Mouse (Mus musculus) midbrain, embryonic 12.5 days (tissue): Measurements from ENCODE around the gene Hmgcll1. TPM values are rescaled to one million over a fixed set of nuclear protein-coding genes. Genes with fewer than 3 reads are reported as not detected.

Experiments used
- ATAC-seq: fragments of 200-750 bp; cut with Nextera tagmentation; 2 replicates; pipeline ENCODE4 v1.8.0; 2017; ENCODE audit warnings: low read depth, moderate TSS enrichment, moderate library complexity; ENCODE audit not compliant: low FRiP score
- H3K27ac ChIP-seq: fragments of 300-500 bp; sonication (generic); replicated peaks from 2 replicates; pipeline ENCODE4 v1.5.1; 2016; ENCODE audit warnings: mild to moderate bottlenecking
- H3K27me3 ChIP-seq: fragments of 300-500 bp; sonication (generic); 2 replicates; pipeline ENCODE4 v1.6.1; 2016; ENCODE audit warnings: mild to moderate bottlenecking
- H3K36me3 ChIP-seq: fragments of 300-500 bp; sonication (generic); 2 replicates; pipeline ENCODE4 v1.6.1; 2016
- H3K4me1 ChIP-seq: fragments of 300-500 bp; sonication (generic); 2 replicates; pipeline ENCODE4 v1.6.1; 2016
- H3K4me2 ChIP-seq: fragments of 300-500 bp; sonication (generic); replicated peaks from 2 replicates; pipeline ENCODE4 v1.6.1; 2016; ENCODE audit warnings: mild to moderate bottlenecking, moderate library complexity
- H3K4me3 ChIP-seq: fragments of 300-500 bp; sonication (generic); 2 replicates; pipeline ENCODE4 v1.5.1; 2016; ENCODE audit warnings: mild to moderate bottlenecking
- H3K9ac ChIP-seq: fragments of 300-500 bp; sonication (generic); replicated peaks from 2 replicates; pipeline ENCODE4 v1.6.1; 2016; ENCODE audit warnings: mild to moderate bottlenecking, moderate library complexity
- H3K9me3 ChIP-seq: fragments of 300-500 bp; sonication (generic); 2 replicates; pipeline ENCODE4 v1.6.1; 2016; ENCODE audit warnings: mild to moderate bottlenecking
- WGBS: fragments of 180-500 bp; shearing (Covaris S2); methylation state at CpG from one replicate; pipeline ENCODE4 v1.1.7; 2016; 5-methylcytosine and 5-hydroxymethylcytosine counted together
- polyA plus RNA-seq: library from polyadenylated mRNA; unstranded; fragments of >200 nt; fragmentation: Nextera tagmentation; extraction: Ambion mirVana; gene quantifications from 2 replicates; pipeline ENCODE4 v1.2.1, GENCODE M21; 2016

Hmgcll1 gene
- 15.0 and 15.4 TPM in 2 replicates for polyA plus RNA-seq

DNA sequence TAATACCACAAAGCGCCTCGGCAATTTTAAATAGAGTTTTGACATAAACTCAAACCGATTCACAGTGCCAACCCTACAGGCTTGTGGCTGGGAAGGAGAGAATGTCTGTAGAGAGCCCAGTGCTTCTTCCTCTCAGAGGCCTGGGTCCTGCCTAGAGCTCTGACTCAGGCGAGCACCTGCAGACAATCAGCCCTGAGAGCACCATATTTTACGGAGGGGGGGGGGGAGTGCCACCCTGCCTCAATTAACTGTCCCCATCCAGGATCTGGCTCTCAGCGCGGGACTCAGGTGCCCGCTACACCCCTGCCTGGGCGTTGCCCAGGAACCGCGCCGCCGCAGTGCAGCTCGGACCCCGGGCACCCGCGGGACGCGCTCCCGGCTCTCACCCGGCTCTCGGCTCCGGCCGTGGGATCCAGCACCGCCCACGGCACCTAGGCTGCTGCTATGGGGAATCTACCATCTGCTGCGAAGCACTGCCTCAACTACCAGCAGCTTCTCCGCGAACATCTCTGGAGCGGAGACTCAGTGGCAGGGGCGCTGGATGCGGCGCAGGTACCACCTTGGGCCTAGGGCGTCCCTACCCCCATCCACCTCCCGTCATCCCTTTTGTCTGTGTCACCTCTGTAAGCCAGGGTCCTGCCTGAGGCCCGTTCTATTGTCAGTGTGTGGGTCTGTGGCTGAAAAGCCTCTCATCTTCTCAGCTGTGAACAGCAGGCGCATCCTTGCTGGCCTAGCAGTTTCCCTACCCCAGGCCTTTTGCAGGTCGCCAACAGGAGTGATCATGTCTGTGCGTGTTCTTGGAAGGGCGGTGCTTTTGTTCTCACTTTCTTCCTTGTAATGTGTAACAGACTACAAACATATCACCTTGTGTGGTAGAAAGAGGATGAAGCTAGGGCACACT lies at the start of gene Hmgcll1:
Hmgcll1 (plus strand) TSS at position 225 of the 901 bp plus-strand sequence.
- 2% methylated on average over 40 of the region's 40 CpGs for WGBS

DNA sequence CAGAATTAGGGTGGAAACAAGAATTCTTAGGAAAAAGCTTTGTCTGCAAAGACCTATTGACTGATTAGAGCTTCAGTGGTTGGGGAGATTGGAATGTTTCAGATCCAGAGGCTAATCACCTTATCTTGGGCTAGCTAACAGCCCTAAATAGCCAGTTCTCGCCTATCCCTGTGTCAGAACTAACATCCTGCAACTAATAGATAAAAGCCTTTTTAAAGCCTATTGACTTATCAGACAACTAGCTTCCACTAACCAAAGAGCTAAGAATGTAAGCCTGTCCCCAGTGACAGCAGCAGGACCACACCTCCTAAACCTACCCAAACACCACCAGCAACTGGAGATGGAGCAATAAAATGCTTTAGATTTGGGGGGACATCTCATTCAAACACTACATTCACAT lies 34.6 kb upstream of the Hmgcll1 start:
- no peak for ATAC-seq

More for the DNA sequence above, at the start of gene Hmgcll1:
- H3K4me1 ChIP-seq, result peaks cover 12% of the 10 kb centered on the region
- peak; percentile 94 for ATAC-seq
- H3K27me3 ChIP-seq, result no peaks in the 10 kb centered on the region
- H3K9ac ChIP-seq, result peak within 1 kb of the TSS; percentile 78
- H3K27ac ChIP-seq, result peak within 1 kb of the TSS; percentile 87
- no peaks in the 10 kb centered on the region for H3K36me3 ChIP-seq
- H3K4me2 ChIP-seq, result peak within 1 kb of the TSS; percentile 79
- H3K4me3 ChIP-seq, result peak within 1 kb of the TSS; percentile 58
- H3K9me3 ChIP-seq, result no peaks in the 10 kb centered on the region

DNA sequence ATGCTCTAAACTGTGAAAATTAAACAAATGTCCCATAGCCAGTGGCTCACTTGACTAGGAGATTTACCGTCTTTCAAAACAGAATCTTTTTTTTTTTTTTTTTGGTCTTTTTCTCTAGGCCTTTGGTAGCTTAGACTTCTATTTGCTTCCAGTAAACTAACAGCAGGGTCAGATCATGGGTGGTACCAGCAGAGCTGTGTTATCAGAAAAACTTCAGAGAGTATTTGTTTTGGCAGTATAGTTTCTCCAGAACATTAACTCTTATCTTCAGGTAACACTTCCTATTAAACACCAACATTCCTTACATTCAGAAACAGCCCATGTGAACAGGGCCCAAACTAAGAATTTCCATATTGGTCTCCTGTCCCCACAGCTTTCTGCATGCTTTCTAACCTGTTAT lies 33.5 kb upstream of the Hmgcll1 start:
- Histone ChIP-seq H3K9me3 (no peaks in the 10 kb centered on the region), H3K4me3 (no peak overlapping the region), H3K27ac (no peak overlapping the region), H3K27me3 (no peaks in the 10 kb centered on the region), H3K9ac (no peak overlapping the region), H3K4me2 (no peak overlapping the region), H3K4me1 (no peaks in the 10 kb centered on the region), H3K36me3 (no peaks in the 10 kb centered on the region)
- ATAC-seq, result no peak
- 96% methylated on average over 1 of the region's 1 CpGs for WGBS

More for the DNA sequence above, 34.6 kb upstream of the Hmgcll1 start:
- H3K9me3 ChIP-seq, result no peaks in the 10 kb centered on the region
- H3K9ac ChIP-seq, result no peak overlapping the region
- H3K27me3 ChIP-seq, result no peaks in the 10 kb centered on the region
- no peak overlapping the region for H3K4me3 ChIP-seq
- H3K4me1 ChIP-seq, result no peaks in the 10 kb centered on the region
- no peak overlapping the region for H3K27ac ChIP-seq
- no peaks in the 10 kb centered on the region for H3K36me3 ChIP-seq
- H3K4me2 ChIP-seq, result no peak overlapping the region
- WGBS, result 23% methylated on average over 1 of the region's 1 CpGs

DNA sequence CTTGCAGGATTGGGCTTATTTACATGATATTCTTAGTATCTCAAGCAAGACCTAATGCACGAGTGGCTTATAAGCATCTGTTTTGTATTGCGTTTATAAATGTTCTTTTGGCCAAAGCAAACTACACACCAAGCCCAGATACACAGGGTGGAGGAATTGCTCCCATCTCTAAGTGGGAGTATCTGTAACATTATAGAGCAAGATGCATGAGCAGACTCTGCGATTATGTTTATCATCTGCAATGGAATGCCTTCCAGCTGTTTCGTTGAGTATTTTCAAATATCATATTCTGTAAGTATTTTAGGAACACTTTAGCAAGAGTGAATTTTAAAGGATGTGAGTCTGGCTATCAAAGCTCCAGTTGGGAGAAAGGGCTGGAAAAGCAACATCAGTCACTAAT lies 25.2 kb upstream of the Hmgcll1 start:
- no peaks in the 10 kb centered on the region for H3K4me1 ChIP-seq
- no peak for ATAC-seq
- no peak overlapping the region for H3K4me3 ChIP-seq
- no peaks in the 10 kb centered on the region for H3K36me3 ChIP-seq
- WGBS, result 93% methylated on average over 4 of the region's 4 CpGs
- H3K27ac ChIP-seq, result no peak overlapping the region
- no peaks in the 10 kb centered on the region for H3K27me3 ChIP-seq
- no peak overlapping the region for H3K9ac ChIP-seq
- H3K9me3 ChIP-seq, result no peaks in the 10 kb centered on the region
- no peak overlapping the region for H3K4me2 ChIP-seq

DNA sequence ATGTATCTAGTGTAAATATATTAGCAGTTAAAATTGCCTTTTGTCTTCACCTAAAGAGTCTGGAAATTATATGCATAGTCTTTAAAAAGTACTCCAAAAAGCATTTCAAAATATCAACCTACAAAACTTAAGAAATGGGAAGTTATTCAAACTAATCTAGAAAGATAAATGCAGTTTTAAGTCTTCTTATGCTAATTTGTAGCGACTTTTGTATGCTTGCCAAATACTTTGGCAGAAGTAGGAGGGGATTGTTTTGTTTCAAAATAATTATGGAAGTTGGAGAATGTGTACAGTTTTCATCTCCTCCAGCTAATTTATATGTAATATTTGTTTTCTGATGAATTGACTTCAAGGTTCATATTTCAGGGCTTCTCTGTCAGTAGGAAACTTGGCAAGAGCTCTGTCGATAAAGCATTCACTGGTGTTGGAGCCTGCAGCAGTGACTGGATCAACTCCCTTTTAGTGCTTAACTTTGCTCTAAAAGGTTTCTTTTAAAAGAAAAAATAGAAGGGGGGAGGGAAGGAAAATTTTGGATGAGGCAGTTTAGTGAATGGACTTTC lies 15.8 kb upstream of the Hmgcll1 start:
- no peak for ATAC-seq
- no peaks in the 10 kb centered on the region for H3K36me3 ChIP-seq
- H3K4me3 ChIP-seq, result no peak overlapping the region
- no peak overlapping the region for H3K27ac ChIP-seq
- H3K4me2 ChIP-seq, result no peak overlapping the region
- H3K27me3 ChIP-seq, result no peaks in the 10 kb centered on the region
- H3K4me1 ChIP-seq, result peaks cover 3% of the 10 kb centered on the region; the same call in 1 of the 2 replicates
- 76% methylated on average over 2 of the region's 2 CpGs for WGBS
- no peaks in the 10 kb centered on the region for H3K9me3 ChIP-seq
- H3K9ac ChIP-seq, result no peak overlapping the region

DNA sequence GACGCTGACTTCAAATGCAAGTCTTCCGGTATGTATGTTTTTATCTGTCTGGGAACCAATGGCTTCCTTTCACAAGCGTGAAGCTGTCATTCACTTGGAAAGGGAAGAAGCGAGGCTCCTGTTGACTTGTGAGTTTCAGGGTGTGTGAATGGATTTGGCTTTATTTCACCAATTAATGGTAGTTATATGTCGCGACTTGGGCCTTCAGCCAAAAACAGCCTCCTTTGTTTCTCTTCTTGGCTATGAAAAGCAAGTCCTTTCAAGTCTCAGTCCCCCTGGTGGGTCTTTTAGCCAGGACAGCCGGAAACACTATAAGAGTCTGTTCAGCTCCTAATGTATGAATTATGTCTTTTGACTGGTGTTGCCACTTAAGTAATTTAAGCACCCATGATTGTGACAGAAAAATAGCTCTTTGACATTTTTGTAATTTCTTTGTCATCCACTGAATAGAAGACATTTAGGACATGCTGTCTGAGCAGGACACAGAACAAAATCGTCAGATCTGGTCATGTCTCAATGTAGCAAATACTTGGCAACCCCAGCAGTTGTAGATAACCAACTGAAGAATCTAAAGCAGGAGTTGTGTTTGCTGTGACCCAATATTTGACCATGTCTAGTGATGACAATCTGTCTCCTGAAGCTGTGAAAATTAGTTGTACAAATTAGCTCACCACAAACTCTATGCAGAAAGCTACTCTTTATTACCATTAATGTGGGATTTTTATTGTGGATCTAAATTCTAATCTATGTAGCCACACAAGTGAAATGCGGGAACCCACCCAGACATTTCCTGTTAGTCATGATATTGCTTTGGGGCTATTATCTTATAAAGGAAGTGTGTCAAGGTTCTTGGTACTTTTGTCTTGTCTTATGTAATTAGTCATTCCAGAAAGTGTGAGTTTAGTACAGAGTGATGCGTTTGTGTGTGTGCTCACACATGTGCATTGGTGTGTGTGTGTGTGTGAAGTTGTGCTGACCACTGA lies 13.5 kb upstream of the Hmgcll1 start:
- H3K27me3 ChIP-seq, result no peaks in the 10 kb centered on the region
- H3K9me3 ChIP-seq, result no peaks in the 10 kb centered on the region
- no peak overlapping the region for H3K4me3 ChIP-seq
- H3K4me1 ChIP-seq, result peaks cover 3% of the 10 kb centered on the region; the same call in 1 of the 2 replicates
- no peak for ATAC-seq
- H3K27ac ChIP-seq, result no peak overlapping the region
- H3K36me3 ChIP-seq, result no peaks in the 10 kb centered on the region
- 54% methylated on average over 10 of the region's 10 CpGs for WGBS
- H3K4me2 ChIP-seq, result no peak overlapping the region
- no peak overlapping the region for H3K9ac ChIP-seq

DNA sequence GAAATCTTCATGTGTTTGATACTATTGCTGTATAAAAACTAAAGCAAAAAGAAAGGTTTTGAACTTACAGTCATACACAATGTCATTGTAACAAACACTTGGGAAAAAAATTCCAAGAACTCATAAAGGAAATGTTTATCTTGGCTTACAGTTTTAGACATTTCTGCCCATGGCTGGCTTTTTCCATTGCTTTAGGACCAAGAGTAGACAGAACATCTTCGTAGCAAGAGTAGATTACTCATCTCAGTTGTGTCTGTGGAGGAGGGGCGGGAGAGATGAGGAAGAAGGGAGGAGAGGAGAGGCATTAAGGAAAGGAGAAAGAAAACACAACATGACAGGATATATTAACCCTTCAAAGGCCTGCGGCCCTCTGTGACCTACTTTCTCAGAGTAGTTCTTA lies 11.6 kb upstream of the Hmgcll1 start:
- Histone ChIP-seq H3K4me2 (no peak overlapping the region), H3K36me3 (no peaks in the 10 kb centered on the region), H3K27ac (no peak overlapping the region), H3K9ac (no peak overlapping the region), H3K27me3 (no peaks in the 10 kb centered on the region), H3K4me1 (peaks cover 3% of the 10 kb centered on the region; the same call in 1 of the 2 replicates), H3K4me3 (no peak overlapping the region), H3K9me3 (no peaks in the 10 kb centered on the region)
- WGBS, result 80% methylated on average over 3 of the region's 3 CpGs
- no peak for ATAC-seq

DNA sequence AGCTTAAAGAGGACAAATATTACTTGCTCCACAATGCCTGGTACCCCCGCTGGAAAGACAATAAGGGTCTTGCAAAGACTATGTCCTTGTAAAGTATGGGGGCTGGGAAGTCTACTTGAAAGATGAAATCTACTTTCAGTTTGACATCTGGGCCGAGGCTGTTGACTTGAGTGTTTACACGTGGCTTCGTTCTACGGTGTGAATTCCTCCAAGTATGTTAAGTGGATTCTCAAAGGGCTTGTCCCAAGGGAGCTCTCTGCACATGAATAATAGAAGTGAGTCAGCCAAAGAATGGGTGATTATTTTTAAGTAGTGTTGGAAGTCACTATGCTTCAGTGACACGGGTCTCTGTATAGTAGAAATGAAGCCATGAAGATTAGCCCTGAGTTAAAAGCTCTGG lies 11.0 kb upstream of the Hmgcll1 start:
- no peak overlapping the region for H3K4me3 ChIP-seq
- WGBS, result 70% methylated on average over 6 of the region's 6 CpGs
- H3K36me3 ChIP-seq, result no peaks in the 10 kb centered on the region
- H3K4me2 ChIP-seq, result no peak overlapping the region
- no peak overlapping the region for H3K9ac ChIP-seq
- no peaks in the 10 kb centered on the region for H3K9me3 ChIP-seq
- H3K27me3 ChIP-seq, result no peaks in the 10 kb centered on the region
- H3K27ac ChIP-seq, result no peak overlapping the region
- ATAC-seq, result no peak
- H3K4me1 ChIP-seq, result peaks cover 3% of the 10 kb centered on the region; the same call in 1 of the 2 replicates

DNA sequence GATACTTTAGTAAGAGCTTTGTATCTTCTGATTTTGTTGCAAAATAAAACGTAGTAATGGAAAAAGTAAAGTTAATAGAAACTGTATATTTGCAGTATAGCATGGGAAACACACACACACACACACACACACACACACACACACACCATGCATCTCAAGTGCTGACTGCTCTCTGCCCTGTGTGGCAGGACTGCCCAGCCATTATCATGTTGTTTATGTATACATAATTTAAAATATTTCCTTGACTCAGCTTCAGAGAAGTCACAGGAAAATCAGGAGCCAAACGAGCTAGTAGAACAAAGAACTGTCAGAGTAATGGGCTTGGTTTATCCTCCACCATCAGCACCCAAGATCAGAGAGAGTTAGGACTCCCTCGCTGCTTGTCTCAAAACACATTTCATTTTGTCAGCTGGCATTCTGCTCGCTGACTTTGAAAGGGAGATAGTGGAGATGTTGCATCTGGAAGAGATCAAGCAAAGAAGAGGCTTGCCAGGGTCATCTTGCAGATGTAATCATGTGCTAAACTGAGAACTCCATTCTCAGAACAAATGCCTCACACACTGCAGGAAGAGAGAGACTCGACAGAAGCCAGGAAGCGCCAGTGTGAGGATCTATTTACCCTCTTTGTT lies 7.2 kb upstream of the Hmgcll1 start:
- Histone ChIP-seq H3K27me3 (no peaks in the 10 kb centered on the region), H3K4me3 (no peak overlapping the region), H3K9ac (no peak overlapping the region), H3K36me3 (no peaks in the 10 kb centered on the region), H3K4me2 (no peak overlapping the region), H3K27ac (no peak overlapping the region), H3K9me3 (no peaks in the 10 kb centered on the region), H3K4me1 (no peaks in the 10 kb centered on the region)
- WGBS, result 65% methylated on average over 6 of the region's 6 CpGs
- no peak for ATAC-seq

DNA sequence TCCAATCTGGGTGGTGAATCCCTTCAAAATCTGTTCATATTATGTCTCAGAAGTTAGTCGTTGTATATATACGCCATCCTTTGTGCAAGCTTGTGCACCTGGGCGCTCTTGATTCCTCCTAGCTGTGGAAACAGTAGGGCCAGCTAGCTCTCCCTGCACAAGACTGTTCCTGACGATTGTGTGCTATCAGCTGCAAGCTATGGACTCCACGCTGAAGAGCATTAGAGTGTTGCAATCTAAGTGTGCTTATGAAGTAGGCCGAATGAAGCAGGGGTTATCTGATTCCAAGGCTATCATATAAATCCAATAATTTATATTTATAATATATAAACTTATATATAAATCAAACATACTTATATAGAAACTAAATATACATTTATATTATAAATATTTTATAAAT lies 866 bp upstream of the Hmgcll1 start:
- H3K9me3 ChIP-seq, result no peaks in the 10 kb centered on the region
- H3K9ac ChIP-seq, result no peak overlapping the region
- 80% methylated on average over 6 of the region's 6 CpGs for WGBS
- H3K36me3 ChIP-seq, result no peaks in the 10 kb centered on the region
- H3K4me1 ChIP-seq, result peaks cover 12% of the 10 kb centered on the region
- ATAC-seq, result no peak
- H3K4me2 ChIP-seq, result no peak overlapping the region
- H3K4me3 ChIP-seq, result no peak overlapping the region
- no peaks in the 10 kb centered on the region for H3K27me3 ChIP-seq
- H3K27ac ChIP-seq, result no peak overlapping the region

DNA sequence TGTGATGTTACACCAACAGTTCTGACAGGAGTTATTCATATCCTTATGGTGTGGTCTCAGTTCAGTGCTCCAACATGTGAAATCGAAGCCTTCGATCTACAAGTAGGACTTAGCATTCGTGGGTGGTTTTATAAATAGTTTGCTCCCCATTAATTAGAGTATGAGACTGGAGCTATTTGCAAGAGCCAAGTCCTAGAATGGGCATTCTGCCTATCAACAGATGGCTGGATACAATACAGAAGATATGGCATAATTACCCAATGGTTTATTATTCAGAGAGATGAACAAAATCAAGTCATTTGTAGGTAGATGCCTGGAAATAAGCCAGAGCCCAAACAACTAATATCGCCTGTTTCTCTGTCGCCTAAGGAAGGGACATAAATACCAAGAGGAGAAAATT lies 1.3 kb downstream of the Hmgcll1 start:
- no peak for ATAC-seq
- H3K4me2 ChIP-seq, result peak overlapping the region; percentile 79

More for the DNA sequence above, 1.3 kb downstream of the Hmgcll1 start:
- H3K27ac ChIP-seq, result no peak overlapping the region
- no peaks in the 10 kb centered on the region for H3K36me3 ChIP-seq
- H3K4me3 ChIP-seq, result no peak overlapping the region
- H3K9me3 ChIP-seq, result no peaks in the 10 kb centered on the region
- H3K9ac ChIP-seq, result no peak overlapping the region
- no peaks in the 10 kb centered on the region for H3K27me3 ChIP-seq
- peaks cover 12% of the 10 kb centered on the region for H3K4me1 ChIP-seq
- 90% methylated on average over 5 of the region's 5 CpGs for WGBS
